Mouse (Mus musculus) 3T3-L1 (cell line): ENCODE data around the gene Gm13941.

ENCODE experiments used
- DNase-seq: peaks from one replicate; pipeline ENCODE4 v3.0.0-alpha.2; 2015; ENCODE audit warnings: low read depth, low spot score

Gm13941 gene

GRCm38 (mm10) chr2:111105882-111106281 is at the start of gene Gm13941:
TSS of gene Gm13941 (minus strand) at chr2:111105982.
- DNase-seq, result no peak

GRCm38 (mm10) chr2:111152836-111153235 is 47.1 kb upstream of the Gm13941 start, which contains the start of gene Gm15130:
TSS of gene Gm15130 (minus strand) at chr2:111152936.
- DNase-seq, result no peak

GRCm38 (mm10) chr2:111135739-111136138 is 30.0 kb upstream of the Gm13941 start:
- no peak for DNase-seq

- DNase-seq, result peak; percentile 74
Measured at GRCm38 (mm10) chr2:111058586-111059261, 47.1 kb downstream of the Gm13941 start.
